Mouse (Mus musculus): ENCODE data around the gene Plekha3. TPM values are rescaled to one million over a fixed set of nuclear protein-coding genes. Genes with fewer than 3 reads are reported as not detected.

Plekha3 gene
- total and polyA plus RNA-seq, 3 experiments, result 3.3 to 28.8 (median 24.6) TPM

DNA sequence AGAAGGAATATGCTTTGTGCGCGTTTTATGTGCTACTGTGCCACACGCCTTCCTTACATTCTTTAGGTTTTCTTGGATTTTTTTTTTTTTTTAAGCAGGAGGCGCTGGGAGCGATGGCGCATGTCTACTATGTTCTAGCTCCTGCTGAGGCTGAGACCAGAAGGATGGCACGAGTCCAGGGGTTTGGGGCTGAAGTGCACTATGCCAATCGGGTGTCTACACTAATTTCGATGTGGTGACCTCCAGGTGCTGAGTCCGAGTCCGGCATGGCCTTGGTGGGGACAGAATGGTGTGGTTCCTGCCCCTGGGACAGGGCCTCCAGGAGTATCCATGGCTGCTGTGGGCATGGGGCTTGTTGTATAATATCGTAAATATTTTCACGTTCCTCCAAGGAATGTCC lies 16.5 kb upstream of the Plekha3 start:
- DNase-seq (ENCODE audit: low spot score) (no peak), ATAC-seq (ENCODE audit: extremely low read depth, insufficient number of reproducible peaks, low FRiP score, poor library complexity, severe bottlenecking) (no peak)
- TF ChIP-seq POLR2AphosphoS5 (IDR thresholded peaks at IDR 0.05; ENCODE audit: insufficient replicate concordance, low read depth, low read length), result no peak
- no peak for TF ChIP-seq GATA2 (IDR thresholded peaks at IDR 0.05; ENCODE audit: borderline replicate concordance, low read depth, low read length)
- no peak for TF ChIP-seq GATA1 (IDR thresholded peaks at IDR 0.05; ENCODE audit: borderline replicate concordance, low read length)
- TF ChIP-seq CTCF (IDR thresholded peaks at IDR 0.05; ENCODE audit: low read depth, low read length), result no peak
- no peak for TF ChIP-seq TAL1 (conservative IDR thresholded peaks at IDR 0.05; ENCODE audit: low read depth, low read length)
- Histone ChIP-seq H3K36me3 (replicated peaks) (peaks cover 7% of the 10 kb centered on the region), H3K4me1 (ENCODE audit: insufficient read depth, low read depth, low read length) (peaks cover 8% of the 10 kb centered on the region), H3K9me3 (replicated peaks) (no peaks in the 10 kb centered on the region), H3K4me3 (ENCODE audit: low read depth, low read length) (no peak overlapping the region), H3K27me3 (ENCODE audit: insufficient read depth, low read length) (peaks cover 3% of the 10 kb centered on the region; the same call in 1 of the 2 replicates)

DNA sequence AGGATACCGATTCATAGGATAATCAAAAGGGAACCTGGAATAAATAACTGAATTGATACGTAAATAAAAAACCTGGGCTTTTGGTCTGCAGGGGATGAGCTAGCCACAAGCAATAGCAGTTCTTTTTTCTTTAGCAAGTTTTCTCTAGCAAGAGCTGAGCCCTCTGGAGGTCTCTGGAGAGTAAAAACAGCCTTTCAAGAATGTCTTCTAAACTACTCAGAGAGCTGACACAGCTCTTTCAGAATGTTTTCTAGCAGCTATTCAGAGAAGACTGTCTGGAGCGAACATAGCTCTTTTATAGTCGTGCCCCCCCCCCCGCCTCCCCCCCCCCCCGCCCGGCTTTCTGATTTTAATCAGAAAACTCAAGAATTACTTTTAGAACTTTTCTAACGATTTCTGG lies 15.7 kb upstream of the Plekha3 start:
- no peak for DNase-seq (ENCODE audit: low spot score)
- peaks cover 8% of the 10 kb centered on the region for H3K4me1 ChIP-seq (ENCODE audit: insufficient read depth, low read depth, low read length)
- no peak for ATAC-seq (ENCODE audit: extremely low read depth, insufficient number of reproducible peaks, low FRiP score, poor library complexity, severe bottlenecking)
- H3K9me3 ChIP-seq (replicated peaks), result no peaks in the 10 kb centered on the region
- H3K27me3 ChIP-seq (ENCODE audit: insufficient read depth, low read length), result peaks cover 3% of the 10 kb centered on the region; the same call in 1 of the 2 replicates
- TF ChIP-seq GATA2 (IDR thresholded peaks at IDR 0.05; ENCODE audit: borderline replicate concordance, low read depth, low read length), result no peak
- TF ChIP-seq CTCF (IDR thresholded peaks at IDR 0.05; ENCODE audit: low read depth, low read length), result no peak
- no peak for TF ChIP-seq TAL1 (conservative IDR thresholded peaks at IDR 0.05; ENCODE audit: low read depth, low read length)
- no peak for TF ChIP-seq GATA1 (IDR thresholded peaks at IDR 0.05; ENCODE audit: borderline replicate concordance, low read length)
- no peak for TF ChIP-seq POLR2AphosphoS5 (IDR thresholded peaks at IDR 0.05; ENCODE audit: insufficient replicate concordance, low read depth, low read length)
- peaks cover 14% of the 10 kb centered on the region for H3K36me3 ChIP-seq (replicated peaks)
- H3K4me3 ChIP-seq (ENCODE audit: low read depth, low read length), result no peak overlapping the region

DNA sequence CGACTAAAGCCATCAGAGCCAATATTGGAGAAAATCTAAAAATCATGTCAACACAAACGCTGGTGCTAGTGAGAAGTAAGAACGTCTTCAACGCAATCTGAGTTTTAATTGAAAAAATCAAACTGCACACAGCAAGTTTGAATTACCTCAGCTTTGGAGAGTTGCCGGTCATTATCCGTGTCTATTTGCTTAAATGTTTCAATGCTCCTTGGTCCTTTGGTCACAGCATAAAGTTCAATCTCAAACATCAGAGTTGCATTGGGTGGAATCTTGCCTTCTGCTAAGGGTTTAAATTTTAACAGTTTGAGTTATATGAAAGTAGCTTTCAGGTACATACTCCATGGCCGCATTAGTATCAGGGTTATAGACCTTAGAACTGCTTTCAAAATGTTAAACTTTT lies 9.6 kb upstream of the Plekha3 start:
- Histone ChIP-seq H3K27me3 (ENCODE audit: insufficient read depth, low read length) (no peaks in the 10 kb centered on the region), H3K9me3 (replicated peaks) (no peaks in the 10 kb centered on the region), H3K4me3 (ENCODE audit: low read depth, low read length) (no peak overlapping the region), H3K36me3 (replicated peaks) (peaks cover 49% of the 10 kb centered on the region), H3K4me1 (ENCODE audit: insufficient read depth, low read depth, low read length) (no peaks in the 10 kb centered on the region)
- no peak for DNase-seq (ENCODE audit: low spot score)
- no peak for TF ChIP-seq GATA1 (IDR thresholded peaks at IDR 0.05; ENCODE audit: borderline replicate concordance, low read length)
- no peak for ATAC-seq (ENCODE audit: extremely low read depth, insufficient number of reproducible peaks, low FRiP score, poor library complexity, severe bottlenecking)

DNA sequence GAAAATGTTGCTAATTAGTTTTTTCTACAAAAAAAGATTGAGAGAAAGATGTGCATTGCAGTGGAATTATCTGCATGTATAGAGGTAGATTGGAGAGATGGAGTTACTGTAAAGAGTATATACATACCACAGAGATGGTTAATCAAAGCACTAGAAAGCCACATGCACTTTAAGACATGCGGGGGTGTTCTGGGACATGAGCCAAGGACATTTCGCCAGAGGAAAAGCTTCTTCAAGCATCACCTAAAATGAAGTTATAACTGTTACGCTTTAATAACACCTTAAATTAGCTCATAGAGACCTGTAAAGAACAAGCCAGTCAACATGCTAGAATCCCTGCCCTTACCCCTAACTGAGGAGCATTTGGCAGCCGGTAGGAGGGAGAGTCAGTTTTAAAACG lies 7.9 kb upstream of the Plekha3 start:
- H3K4me3 ChIP-seq (ENCODE audit: low read depth, low read length), result no peak overlapping the region
- H3K4me1 ChIP-seq (ENCODE audit: insufficient read depth, low read depth, low read length), result peaks cover 7% of the 10 kb centered on the region
- peaks cover 44% of the 10 kb centered on the region for H3K36me3 ChIP-seq (replicated peaks)
- no peak for DNase-seq (ENCODE audit: low spot score)
- H3K27me3 ChIP-seq (ENCODE audit: insufficient read depth, low read length), result no peaks in the 10 kb centered on the region
- H3K9me3 ChIP-seq (replicated peaks), result no peaks in the 10 kb centered on the region
- TF ChIP-seq GATA1 (IDR thresholded peaks at IDR 0.05; ENCODE audit: borderline replicate concordance, low read length) (no peak), GATA2 (IDR thresholded peaks at IDR 0.05; ENCODE audit: borderline replicate concordance, low read depth, low read length) (no peak), TAL1 (conservative IDR thresholded peaks at IDR 0.05; ENCODE audit: low read depth, low read length) (no peak), CTCF (IDR thresholded peaks at IDR 0.05; ENCODE audit: low read depth, low read length) (no peak), POLR2AphosphoS5 (IDR thresholded peaks at IDR 0.05; ENCODE audit: insufficient replicate concordance, low read depth, low read length) (no peak)
- ATAC-seq (ENCODE audit: extremely low read depth, insufficient number of reproducible peaks, low FRiP score, poor library complexity, severe bottlenecking), result no peak

DNA sequence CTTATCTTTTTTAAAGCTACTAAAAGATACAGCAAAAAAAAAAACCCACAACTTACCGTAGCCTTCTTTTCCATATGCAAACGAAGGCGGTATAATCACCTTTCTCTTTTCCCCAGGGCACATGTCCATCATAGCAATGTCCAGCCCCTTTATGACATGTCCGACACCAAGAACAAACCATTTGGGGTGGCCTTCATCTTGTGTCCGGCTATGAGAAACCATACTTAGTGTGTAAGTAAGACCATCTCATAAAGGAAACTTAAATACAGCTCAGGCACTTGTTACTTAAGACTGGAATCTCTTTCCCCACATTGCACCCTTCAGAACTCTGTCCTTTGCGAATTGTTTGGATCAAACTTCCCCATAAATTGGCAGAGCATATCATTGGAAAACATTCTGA lies 3.4 kb upstream of the Plekha3 start:
- no peak for DNase-seq (ENCODE audit: low spot score)
- H3K27me3 ChIP-seq (ENCODE audit: insufficient read depth, low read length), result no peaks in the 10 kb centered on the region
- peaks cover 25% of the 10 kb centered on the region for H3K36me3 ChIP-seq (replicated peaks)
- peak overlapping the region; percentile 70; the same call in 1 of the 2 replicates for H3K4me3 ChIP-seq (ENCODE audit: low read depth, low read length)
- no peaks in the 10 kb centered on the region for H3K9me3 ChIP-seq (replicated peaks)
- TF ChIP-seq CTCF (IDR thresholded peaks at IDR 0.05; ENCODE audit: low read depth, low read length) (no peak), TAL1 (conservative IDR thresholded peaks at IDR 0.05; ENCODE audit: low read depth, low read length) (no peak), POLR2AphosphoS5 (IDR thresholded peaks at IDR 0.05; ENCODE audit: insufficient replicate concordance, low read depth, low read length) (no peak), GATA1 (IDR thresholded peaks at IDR 0.05; ENCODE audit: borderline replicate concordance, low read length) (no peak), GATA2 (IDR thresholded peaks at IDR 0.05; ENCODE audit: borderline replicate concordance, low read depth, low read length) (no peak)
- peaks cover 36% of the 10 kb centered on the region for H3K4me1 ChIP-seq (ENCODE audit: insufficient read depth, low read depth, low read length)
- no peak for ATAC-seq (ENCODE audit: extremely low read depth, insufficient number of reproducible peaks, low FRiP score, poor library complexity, severe bottlenecking)

DNA sequence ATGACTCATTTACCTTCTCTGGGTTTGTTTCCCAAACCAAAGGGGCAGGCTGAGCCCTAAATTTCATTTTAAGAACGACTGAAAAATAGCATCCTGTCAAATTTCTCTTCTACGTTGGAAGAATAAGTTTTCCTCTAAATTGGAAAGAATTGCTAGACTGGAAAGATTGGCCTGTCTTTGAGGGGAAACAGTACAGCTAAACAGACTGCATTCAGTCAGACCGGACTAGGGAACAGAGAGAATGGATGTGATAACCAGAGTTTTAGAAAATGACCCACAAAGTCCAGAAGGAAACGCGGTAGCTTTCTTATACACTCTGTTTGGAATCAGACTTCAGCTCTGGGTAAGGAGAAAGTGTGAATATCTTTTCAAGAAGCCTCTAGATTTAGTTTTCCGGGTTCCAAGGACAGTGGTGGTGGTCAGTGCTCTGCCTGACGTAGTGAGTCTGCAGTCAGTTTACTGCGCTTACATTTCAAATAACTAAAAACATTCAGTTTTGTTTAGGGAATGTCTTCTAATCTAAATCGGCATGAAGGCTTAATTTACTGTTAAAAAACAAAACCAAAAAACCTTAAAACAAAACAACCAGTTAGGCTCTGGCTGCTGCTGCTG lies 2.8 kb upstream of the Plekha3 start:
- no peaks in the 10 kb centered on the region for H3K9me3 ChIP-seq (replicated peaks)
- H3K36me3 ChIP-seq (replicated peaks), result peaks cover 22% of the 10 kb centered on the region
- no peaks in the 10 kb centered on the region for H3K27me3 ChIP-seq (ENCODE audit: insufficient read depth, low read length)
- TF ChIP-seq GATA2 (IDR thresholded peaks at IDR 0.05; ENCODE audit: borderline replicate concordance, low read depth, low read length) (no peak), GATA1 (IDR thresholded peaks at IDR 0.05; ENCODE audit: borderline replicate concordance, low read length) (no peak), POLR2AphosphoS5 (IDR thresholded peaks at IDR 0.05; ENCODE audit: insufficient replicate concordance, low read depth, low read length) (no peak), CTCF (IDR thresholded peaks at IDR 0.05; ENCODE audit: low read depth, low read length) (no peak), TAL1 (conservative IDR thresholded peaks at IDR 0.05; ENCODE audit: low read depth, low read length) (no peak)
- peak overlapping the region; percentile 70 for H3K4me3 ChIP-seq (ENCODE audit: low read depth, low read length)
- peaks cover 40% of the 10 kb centered on the region for H3K4me1 ChIP-seq (ENCODE audit: insufficient read depth, low read depth, low read length)
- ATAC-seq (ENCODE audit: extremely low read depth, insufficient number of reproducible peaks, low FRiP score, poor library complexity, severe bottlenecking) (no peak), DNase-seq (ENCODE audit: low spot score) (no peak)
